Mouse (Mus musculus): ENCODE measurements around the gene Cfap99. TPM values are rescaled to one million over a fixed set of nuclear protein-coding genes. Genes with fewer than 3 reads are reported as not detected.

Cfap99 gene
- polyA plus RNA-seq, 1 experiment from 2014 or later, result not detected

GRCm38 (mm10) chr5:34252967-34253519, 35.4 kb upstream of the Cfap99 start:
- ATAC-seq (ENCODE audit: insufficient read depth, low FRiP score, low TSS enrichment) (no peak), DNase-seq (ENCODE audit: low spot score) (no peak)
- 0 out of 2 replicates have a peak, but pooled peaks cover 5% of the 10 kb centered on the region for H3K4me1 ChIP-seq (ENCODE audit: control insufficient read depth, insufficient read depth, low read length)
- no peak overlapping the region for H3K27ac ChIP-seq (ENCODE audit: low read depth, low read length)
- H3K27me3 ChIP-seq (ENCODE audit: control insufficient read depth, insufficient read depth, low read length), result no peaks in the 10 kb centered on the region
- H3K9ac ChIP-seq (ENCODE audit: low read length), result no peak overlapping the region
- H3K4me2 ChIP-seq (ENCODE audit: low read depth), result no peak overlapping the region
- H3K4me3 ChIP-seq (ENCODE audit: low read depth, low read length), result no peak overlapping the region
- WGBS, result 58% methylated on average over 4 of the region's 4 CpGs
- H3K9me3 ChIP-seq (ENCODE audit: control insufficient read depth, low read length), result no peaks in the 10 kb centered on the region
- no peaks in the 10 kb centered on the region for H3K36me3 ChIP-seq (ENCODE audit: control insufficient read depth, insufficient read depth, low read length)

- Histone ChIP-seq H3K27me3 (ENCODE audit: control insufficient read depth, insufficient read depth, low read length) (no peaks in the 10 kb centered on the region), H3K36me3 (ENCODE audit: control insufficient read depth, insufficient read depth, low read length) (no peaks in the 10 kb centered on the region), H3K27ac (ENCODE audit: low read depth, low read length) (no peak overlapping the region), H3K4me2 (ENCODE audit: low read depth) (no peak overlapping the region), H3K4me3 (ENCODE audit: low read depth, low read length) (no peak overlapping the region), H3K9ac (ENCODE audit: low read length) (no peak overlapping the region), H3K4me1 (ENCODE audit: control insufficient read depth, insufficient read depth, low read length) (0 out of 2 replicates have a peak, but pooled peaks cover 5% of the 10 kb centered on the region), H3K9me3 (ENCODE audit: control insufficient read depth, low read length) (no peaks in the 10 kb centered on the region)
- DNase-seq (ENCODE audit: low spot score) (no peak), ATAC-seq (ENCODE audit: insufficient read depth, low FRiP score, low TSS enrichment) (no peak)
- 77% methylated on average over 8 of the region's 8 CpGs for WGBS
These were observed 34.1 kb upstream of the Cfap99 start for GRCm38 (mm10) chr5:34254309-34254708.

GRCm38 (mm10) chr5:34255189-34255588, 33.2 kb upstream of the Cfap99 start:
- no peak for DNase-seq (ENCODE audit: low spot score)
- Histone ChIP-seq H3K9ac (ENCODE audit: low read length) (no peak overlapping the region), H3K36me3 (ENCODE audit: control insufficient read depth, insufficient read depth, low read length) (no peaks in the 10 kb centered on the region), H3K27ac (ENCODE audit: low read depth, low read length) (no peak overlapping the region), H3K9me3 (ENCODE audit: control insufficient read depth, low read length) (no peaks in the 10 kb centered on the region), H3K4me3 (ENCODE audit: low read depth, low read length) (no peak overlapping the region), H3K27me3 (ENCODE audit: control insufficient read depth, insufficient read depth, low read length) (no peaks in the 10 kb centered on the region), H3K4me2 (ENCODE audit: low read depth) (no peak overlapping the region), H3K4me1 (ENCODE audit: control insufficient read depth, insufficient read depth, low read length) (0 out of 2 replicates have a peak, but pooled peaks cover 5% of the 10 kb centered on the region)
- WGBS, result 88% methylated on average over 3 of the region's 3 CpGs
- ATAC-seq (ENCODE audit: insufficient read depth, low FRiP score, low TSS enrichment), result no peak

GRCm38 (mm10) chr5:34259172-34259816, 29.1 kb upstream of the Cfap99 start:
- 64% methylated on average over 3 of the region's 3 CpGs for WGBS
- no peaks in the 10 kb centered on the region for H3K27me3 ChIP-seq (ENCODE audit: control insufficient read depth, insufficient read depth, low read length)
- H3K4me1 ChIP-seq (ENCODE audit: control insufficient read depth, insufficient read depth, low read length), result no peaks in the 10 kb centered on the region
- H3K36me3 ChIP-seq (ENCODE audit: control insufficient read depth, insufficient read depth, low read length), result no peaks in the 10 kb centered on the region
- no peak for ATAC-seq (ENCODE audit: insufficient read depth, low FRiP score, low TSS enrichment)
- no peak overlapping the region for H3K4me2 ChIP-seq (ENCODE audit: low read depth)
- no peaks in the 10 kb centered on the region for H3K9me3 ChIP-seq (ENCODE audit: control insufficient read depth, low read length)
- H3K4me3 ChIP-seq (ENCODE audit: low read depth, low read length), result no peak overlapping the region
- no peak overlapping the region for H3K27ac ChIP-seq (ENCODE audit: low read depth, low read length)
- no peak overlapping the region for H3K9ac ChIP-seq (ENCODE audit: low read length)
- DNase-seq (ENCODE audit: low spot score), result no peak

- Histone ChIP-seq H3K4me1 (ENCODE audit: control insufficient read depth, insufficient read depth, low read length) (no peaks in the 10 kb centered on the region), H3K36me3 (ENCODE audit: control insufficient read depth, insufficient read depth, low read length) (no peaks in the 10 kb centered on the region)
These were observed 22.3 kb upstream of the Cfap99 start for GRCm38 (mm10) chr5:34266065-34266464.

GRCm38 (mm10) chr5:34269197-34269920, 19.0 kb upstream of the Cfap99 start:
- ATAC-seq (ENCODE audit: insufficient read depth, low FRiP score, low TSS enrichment) (no peak), DNase-seq (ENCODE audit: low spot score) (no peak)
- Histone ChIP-seq H3K9me3 (ENCODE audit: control insufficient read depth, low read length) (no peaks in the 10 kb centered on the region), H3K27me3 (ENCODE audit: control insufficient read depth, insufficient read depth, low read length) (no peaks in the 10 kb centered on the region), H3K4me1 (ENCODE audit: control insufficient read depth, insufficient read depth, low read length) (no peaks in the 10 kb centered on the region), H3K27ac (ENCODE audit: low read depth, low read length) (no peak overlapping the region), H3K4me2 (ENCODE audit: low read depth) (no peak overlapping the region), H3K36me3 (ENCODE audit: control insufficient read depth, insufficient read depth, low read length) (no peaks in the 10 kb centered on the region), H3K9ac (ENCODE audit: low read length) (no peak overlapping the region), H3K4me3 (ENCODE audit: low read depth, low read length) (no peak overlapping the region)
- WGBS, result 86% methylated on average over 16 of the region's 16 CpGs

More at GRCm38 (mm10) chr5:34266065-34266464, 22.3 kb upstream of the Cfap99 start:
- Histone ChIP-seq H3K4me3 (ENCODE audit: low read depth, low read length) (no peak overlapping the region), H3K9me3 (ENCODE audit: control insufficient read depth, low read length) (no peaks in the 10 kb centered on the region), H3K27ac (ENCODE audit: low read depth, low read length) (no peak overlapping the region), H3K9ac (ENCODE audit: low read length) (no peak overlapping the region), H3K4me2 (ENCODE audit: low read depth) (no peak overlapping the region), H3K27me3 (ENCODE audit: control insufficient read depth, insufficient read depth, low read length) (no peaks in the 10 kb centered on the region)
- WGBS, result 73% methylated on average over 4 of the region's 4 CpGs
- DNase-seq (ENCODE audit: low spot score), result no peak
- ATAC-seq (ENCODE audit: insufficient read depth, low FRiP score, low TSS enrichment), result no peak

- Histone ChIP-seq H3K36me3 (ENCODE audit: control insufficient read depth, insufficient read depth, low read length) (no peaks in the 10 kb centered on the region), H3K9me3 (ENCODE audit: control insufficient read depth, low read length) (no peaks in the 10 kb centered on the region), H3K27ac (ENCODE audit: low read depth, low read length) (no peak overlapping the region), H3K4me2 (ENCODE audit: low read depth) (no peak overlapping the region), H3K9ac (ENCODE audit: low read length) (no peak overlapping the region), H3K4me1 (ENCODE audit: control insufficient read depth, insufficient read depth, low read length) (no peaks in the 10 kb centered on the region), H3K27me3 (ENCODE audit: control insufficient read depth, insufficient read depth, low read length) (no peaks in the 10 kb centered on the region), H3K4me3 (ENCODE audit: low read depth, low read length) (no peak overlapping the region)
- ATAC-seq (ENCODE audit: insufficient read depth, low FRiP score, low TSS enrichment), result no peak
- no peak for DNase-seq (ENCODE audit: low spot score)
- WGBS, result 78% methylated on average over 12 of the region's 12 CpGs
These were observed 18.4 kb upstream of the Cfap99 start for GRCm38 (mm10) chr5:34269921-34270465.

- Histone ChIP-seq H3K27ac (ENCODE audit: low read depth, low read length) (no peak overlapping the region), H3K4me3 (ENCODE audit: low read depth, low read length) (no peak overlapping the region), H3K9me3 (ENCODE audit: control insufficient read depth, low read length) (no peaks in the 10 kb centered on the region), H3K36me3 (ENCODE audit: control insufficient read depth, insufficient read depth, low read length) (no peaks in the 10 kb centered on the region), H3K27me3 (ENCODE audit: control insufficient read depth, insufficient read depth, low read length) (no peaks in the 10 kb centered on the region), H3K9ac (ENCODE audit: low read length) (no peak overlapping the region), H3K4me2 (ENCODE audit: low read depth) (no peak overlapping the region), H3K4me1 (ENCODE audit: control insufficient read depth, insufficient read depth, low read length) (no peaks in the 10 kb centered on the region)
- peak; percentile 45 for DNase-seq (ENCODE audit: low spot score)
- 27% methylated on average over 4 of the region's 4 CpGs for WGBS
- no peak for ATAC-seq (ENCODE audit: insufficient read depth, low FRiP score, low TSS enrichment)
These were observed 16.7 kb upstream of the Cfap99 start for GRCm38 (mm10) chr5:34271743-34272142.
